11 mouse cellular contexts compared by ENCODE assay signal in the genomic region with DNA sequence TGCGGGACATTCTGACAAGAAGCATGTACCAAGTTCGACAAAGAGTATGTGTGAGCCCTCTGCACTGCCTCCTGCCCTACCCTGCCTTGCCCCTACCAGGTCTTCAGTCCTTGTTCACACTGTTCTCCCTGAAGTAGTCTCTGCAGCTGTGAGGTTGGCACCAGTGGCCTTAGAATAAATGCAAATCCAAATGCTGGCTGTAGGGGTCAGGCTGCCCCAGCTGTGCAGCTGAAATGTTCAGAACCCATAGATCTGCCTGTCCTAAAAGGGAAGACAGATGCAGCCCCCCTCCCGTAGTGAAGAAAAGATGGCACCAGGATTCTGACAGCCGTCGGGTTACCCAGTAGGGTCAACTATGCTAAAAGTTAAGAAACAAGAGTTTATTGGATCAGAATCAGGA. TPM values are rescaled to one million over a fixed set of nuclear protein-coding genes. Genes with fewer than 3 reads are reported as not detected.
A peak's percentile ranks its signal among the peaks of the same experiment; 100 is the strongest.
DNase-seq lines count a peak whose midpoint lies in the region; ATAC-seq and TF ChIP-seq lines count a peak whose summit lies in the region.
"Had no signal": no experiment of that assay in that cellular context is flagged by ENCODE, and none has a peak within 500 bp of the region (broad histone marks: within the 10 kb centered on the region; RNA-seq: fewer than 3 reads in every experiment).

No protein-coding gene starts in this region.

- no peaks in the 10 kb centered on the region for H3K79me2 ChIP-seq in heart, adult 2 months (replicated peaks; ENCODE audit: control insufficient read depth, insufficient read depth, low read length)

- no peaks in the 10 kb centered on the region for H3K4me1 ChIP-seq in heart, adult 2 months (ENCODE audit: control insufficient read depth, insufficient read depth, low read length)
- H3K4me1 ChIP-seq in heart, embryonic 11.5 days (ENCODE audit: control insufficient read depth, insufficient read depth, low read length) = no peaks in the 10 kb centered on the region
- no peaks in the 10 kb centered on the region for H3K4me1 ChIP-seq in midbrain, postnatal 0 days (ENCODE audit: insufficient read depth, low read length)
- H3K4me1 ChIP-seq in midbrain, embryonic 13.5 days (replicated peaks) = no peaks in the 10 kb centered on the region

- H3K9me3 ChIP-seq in heart, embryonic 11.5 days (replicated peaks; ENCODE audit: control insufficient read depth, low read length) = no peaks in the 10 kb centered on the region
- no peaks in the 10 kb centered on the region for H3K9me3 ChIP-seq in midbrain, postnatal 0 days (ENCODE audit: low read length)
- no peaks in the 10 kb centered on the region for H3K9me3 ChIP-seq in midbrain, embryonic 13.5 days
- H3K9me3 ChIP-seq: G1E had no signal

- TF ChIP-seq CTCF in heart, adult 2 months (IDR thresholded peaks at IDR 0.05) = peak; percentile 67
- TF ChIP-seq CTCF in midbrain, postnatal 0 days (IDR thresholded peaks at IDR 0.05) = peak; percentile 62
- peak; percentile 48; the same call in 1 of the 2 replicates for TF ChIP-seq CTCF in brain, embryonic 14.5 days (IDR thresholded peaks at IDR 0.05; ENCODE audit: borderline replicate concordance, extremely low read depth, insufficient read depth, insufficient read length)

- no peaks in the 10 kb centered on the region for H3K27me3 ChIP-seq in heart, adult 2 months (ENCODE audit: control insufficient read depth, insufficient read depth, low read length)
- no peaks in the 10 kb centered on the region for H3K27me3 ChIP-seq in heart, embryonic 11.5 days (ENCODE audit: control insufficient read depth, insufficient read depth, low read length)
- no peaks in the 10 kb centered on the region for H3K27me3 ChIP-seq in midbrain, postnatal 0 days (ENCODE audit: insufficient read depth, low read length)
- H3K27me3 ChIP-seq in midbrain, embryonic 13.5 days = no peaks in the 10 kb centered on the region

- H3K36me3 ChIP-seq in heart, adult 2 months (ENCODE audit: control insufficient read depth, insufficient read depth, low read length) = no peaks in the 10 kb centered on the region
- no peaks in the 10 kb centered on the region for H3K36me3 ChIP-seq in heart, embryonic 11.5 days (ENCODE audit: control insufficient read depth, insufficient read depth, low read length)
- no peaks in the 10 kb centered on the region for H3K36me3 ChIP-seq in midbrain, postnatal 0 days (ENCODE audit: insufficient read depth, low read length)
- no peaks in the 10 kb centered on the region for H3K36me3 ChIP-seq in midbrain, embryonic 13.5 days
- H3K36me3 ChIP-seq: G1E had no signal

- ATAC-seq in heart, embryonic 11.5 days (replicated peaks; ENCODE audit: insufficient number of reproducible peaks, low FRiP score, low TSS enrichment) = no peak
- ATAC-seq in midbrain, postnatal 0 days (ENCODE audit: low FRiP score) = no peak
- ATAC-seq in midbrain, embryonic 13.5 days = no peak
- peak; percentile 71 for ATAC-seq in megakaryocyte progenitor cell, adult 5-6 weeks (replicated peaks; ENCODE audit: poor library complexity)

- DNase-seq in heart, adult 2 months = no peak
- no peak for DNase-seq in midbrain, postnatal 0 days (ENCODE audit: low spot score)
- DNase-seq in brain, embryonic 14.5 days (ENCODE audit: low read depth) = no peak
- DNase-seq in urinary bladder, postnatal 25 days (ENCODE audit: low spot score) = no peak
- DNase-seq in natural killer cell, adult 2 months (ENCODE audit: low spot score in 2 of 2) = no peak
- DNase-seq: layer of hippocampus, postnatal 36 days had no signal

- no peak for TF ChIP-seq EP300 in heart, adult 2 months (IDR thresholded peaks at IDR 0.05; ENCODE audit: insufficient read depth, low read depth, low read length)

- H3K9ac ChIP-seq in heart, adult 2 months (ENCODE audit: low read depth, low read length) = no peak overlapping the region
- no peak overlapping the region for H3K9ac ChIP-seq in heart, embryonic 11.5 days (ENCODE audit: low read depth, low read length)
- no peak overlapping the region for H3K9ac ChIP-seq in midbrain, postnatal 0 days (replicated peaks; ENCODE audit: low read length, poor library complexity, severe bottlenecking)
- no peak overlapping the region for H3K9ac ChIP-seq in midbrain, embryonic 13.5 days (replicated peaks)

- WGBS in heart, adult 2 months = 68% methylated on average over 5 of the region's 5 CpGs
- WGBS in heart, embryonic 11.5 days (ENCODE audit: insufficient replicate concordance) = 76% methylated on average over 5 of the region's 5 CpGs
- 80% methylated on average over 5 of the region's 5 CpGs for WGBS in midbrain, postnatal 0 days
- 75% methylated on average over 5 of the region's 5 CpGs for WGBS in midbrain, embryonic 13.5 days

- intact Hi-C loops in heart, adult 2 months (cut with DNase I) = loop anchor here (1.0 to 2.0 kb wide), 2 partner anchors 58 to 149 kb away; no protein-coding TSS in a partner anchor

- no peak overlapping the region for H3K27ac ChIP-seq in heart, adult 2 months
- no peak overlapping the region for H3K27ac ChIP-seq in heart, embryonic 11.5 days (ENCODE audit: low read depth, low read length)
- no peak overlapping the region for H3K27ac ChIP-seq in midbrain, postnatal 0 days (ENCODE audit: low read depth, low read length)
- H3K27ac ChIP-seq in midbrain, embryonic 13.5 days = no peak overlapping the region
- H3K27ac ChIP-seq: macrophage had no signal

- H3K4me2 ChIP-seq in heart, embryonic 11.5 days = no peak overlapping the region
- H3K4me2 ChIP-seq in midbrain, postnatal 0 days (ENCODE audit: low read depth, low read length, poor library complexity, severe bottlenecking) = no peak overlapping the region
- no peak overlapping the region for H3K4me2 ChIP-seq in midbrain, embryonic 13.5 days (replicated peaks)

- TF ChIP-seq POLR2A in heart, adult 2 months (IDR thresholded peaks at IDR 0.05; ENCODE audit: insufficient read depth, low read depth, low read length) = no peak
- TF ChIP-seq POLR2A in brain, embryonic 14.5 days (IDR thresholded peaks at IDR 0.05; ENCODE audit: borderline replicate concordance, extremely low read depth, insufficient read depth, insufficient read length, poor library complexity, severe bottlenecking) = no peak

- no peak overlapping the region for H3K4me3 ChIP-seq in heart, adult 2 months
- H3K4me3 ChIP-seq in heart, embryonic 11.5 days (ENCODE audit: low read depth, low read length) = no peak overlapping the region
- no peak overlapping the region for H3K4me3 ChIP-seq in midbrain, postnatal 0 days (ENCODE audit: low read depth, low read length)
- no peak overlapping the region for H3K4me3 ChIP-seq in midbrain, embryonic 13.5 days (replicated peaks)

RNA-seq across cellular contexts. Expression of gene Slc9a4, which starts 39.2 kb away (rescaled TPM):
- total RNA-seq in heart, adult 2 months (2021) = under 1 TPM in 1 of 2 experiments, not detected in 1; 0.05 TPM
- 0.18 TPM in 1 of 2 replicates, not detected in the other for polyA plus RNA-seq in heart, adult 2 months (2012; rRNA removed)
- not detected in 2 replicates for polyA plus RNA-seq in heart, embryonic 11.5 days (2014; fragmentation: Nextera tagmentation; extraction: Ambion mirVana)
- total RNA-seq in midbrain, postnatal 0 days (2014; rRNA removed) = 0.05 and 0.24 TPM in 2 replicates
- 0.12 TPM in 1 of 2 replicates, not detected in the other for polyA plus RNA-seq in midbrain, postnatal 0 days (2015; fragmentation: Nextera tagmentation; extraction: Ambion mirVana)
- not detected in 2 replicates for polyA plus RNA-seq in midbrain, embryonic 13.5 days (2015; fragmentation: Nextera tagmentation; extraction: Ambion mirVana)
- polyA plus RNA-seq in brain, embryonic 14.5 days (2012; rRNA removed) = 0.07 and 0.16 TPM in 2 replicates
- total RNA-seq in megakaryocyte progenitor cell, adult 5-6 weeks (2015) = not detected in 2 replicates
- not detected in 2 replicates for total RNA-seq in megakaryocyte progenitor cell, adult 5-6 weeks (2017)
- total RNA-seq: G1E had no signal
- polyA plus RNA-seq: G1E had no signal
